Mouse (Mus musculus) embryo, embryonic 10 days (tissue): Measurements from ENCODE around the gene Cfap61.

ENCODE experiments used
- DNase-seq: peaks from one replicate; pipeline ENCODE4 v3.0.0-alpha.2; 2015; ENCODE audit warnings: low spot score

Gene Cfap61

DNA sequence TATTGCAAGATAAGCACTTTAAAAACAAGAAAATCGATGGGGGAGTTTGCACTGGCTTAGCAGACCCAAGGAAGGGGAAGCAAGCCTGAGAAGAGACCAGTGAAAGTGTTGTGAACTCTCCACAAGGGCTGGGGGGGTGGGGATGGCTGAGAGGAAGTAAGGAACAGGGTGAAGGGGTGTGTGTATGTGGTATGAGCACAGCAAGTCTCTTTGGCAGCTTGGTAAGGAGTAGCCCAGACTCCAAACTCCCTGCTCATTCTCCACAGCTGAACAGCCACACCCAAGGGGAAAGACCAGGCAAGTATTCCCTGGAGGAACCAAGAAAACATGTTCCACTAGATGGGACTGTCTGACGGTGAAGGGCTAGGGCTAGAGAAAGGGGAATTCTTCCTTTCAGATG is 76.2 kb downstream of the Cfap61 start:
- DNase-seq, result no peak

DNA sequence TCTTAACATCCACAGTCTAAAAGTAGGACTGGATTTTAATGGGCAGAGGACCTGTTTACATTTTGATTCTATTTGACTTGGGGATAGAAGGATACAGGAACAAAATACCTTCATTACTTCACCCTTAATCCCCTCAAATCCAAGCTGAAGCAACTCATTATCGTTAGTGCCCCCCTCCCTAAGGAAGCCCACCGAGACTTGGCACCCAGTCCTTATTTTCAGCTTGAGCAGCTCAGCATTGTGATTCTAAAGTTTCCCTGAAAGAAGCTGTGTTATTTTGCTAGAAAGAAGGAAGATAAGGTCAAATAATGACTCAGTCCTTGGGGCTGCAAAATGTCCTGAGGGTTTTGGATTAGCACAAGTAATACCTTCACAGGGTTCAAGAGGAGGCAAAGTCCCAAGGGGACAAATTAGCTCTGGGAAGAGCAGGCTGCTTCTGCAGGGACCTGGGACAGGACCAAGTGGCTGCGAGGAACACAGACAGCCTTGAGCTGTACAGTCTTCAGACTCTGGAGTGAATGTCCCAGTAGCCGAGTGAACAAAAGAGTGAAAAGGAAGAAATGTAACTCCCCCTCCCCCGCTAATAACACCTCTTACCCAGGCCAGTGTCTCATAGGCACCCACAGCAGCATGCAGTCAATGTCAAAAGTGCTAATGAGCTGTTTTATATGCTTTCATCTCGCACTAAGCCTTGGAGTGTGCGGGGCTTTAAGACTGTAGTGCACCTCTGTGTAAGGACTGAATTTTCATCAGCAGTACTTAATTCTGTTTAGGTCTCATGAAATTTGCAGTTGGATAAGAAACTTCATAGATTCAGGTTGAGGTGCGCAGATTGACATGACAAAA is 81.0 kb downstream of the Cfap61 start:
- no peak for DNase-seq

DNA sequence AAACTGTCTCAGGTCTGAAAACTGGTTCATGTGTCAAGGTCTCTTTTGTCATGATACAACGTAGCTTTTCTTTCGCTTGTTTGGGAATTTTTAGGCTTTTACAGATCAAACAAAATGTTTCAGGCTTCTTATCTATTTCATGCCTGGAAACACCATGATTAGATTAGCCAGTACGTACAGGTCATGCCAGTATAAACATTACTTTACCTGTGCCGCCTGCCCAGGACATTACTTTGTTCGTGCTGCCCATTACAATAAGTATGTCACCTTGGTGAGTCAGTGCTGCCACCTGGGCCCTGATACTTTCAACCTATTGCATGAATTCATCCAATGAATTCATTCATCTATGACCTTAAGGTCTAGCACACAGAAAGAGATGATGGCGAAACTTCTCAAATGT is 88.3 kb downstream of the Cfap61 start:
- no peak for DNase-seq

DNA sequence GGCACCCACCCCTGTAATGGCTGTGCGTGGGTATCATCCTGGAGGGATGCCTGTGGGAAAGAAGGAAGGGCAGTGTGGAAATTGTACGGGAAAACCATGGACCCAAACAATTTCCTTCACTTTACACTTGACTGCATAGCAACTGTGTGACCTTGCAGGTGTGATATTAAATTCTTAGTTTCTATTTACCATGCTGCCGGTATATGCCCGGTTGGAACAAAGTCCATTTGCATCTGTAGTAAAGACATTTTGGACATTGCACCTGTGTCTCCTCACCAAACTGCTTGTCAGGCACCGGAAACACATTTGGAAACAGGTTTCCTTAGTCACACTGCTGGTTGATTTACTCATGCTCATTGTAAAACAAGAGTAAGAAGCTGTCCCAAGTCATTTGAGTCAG is 109.1 kb downstream of the Cfap61 start:
- DNase-seq, result no peak

DNA sequence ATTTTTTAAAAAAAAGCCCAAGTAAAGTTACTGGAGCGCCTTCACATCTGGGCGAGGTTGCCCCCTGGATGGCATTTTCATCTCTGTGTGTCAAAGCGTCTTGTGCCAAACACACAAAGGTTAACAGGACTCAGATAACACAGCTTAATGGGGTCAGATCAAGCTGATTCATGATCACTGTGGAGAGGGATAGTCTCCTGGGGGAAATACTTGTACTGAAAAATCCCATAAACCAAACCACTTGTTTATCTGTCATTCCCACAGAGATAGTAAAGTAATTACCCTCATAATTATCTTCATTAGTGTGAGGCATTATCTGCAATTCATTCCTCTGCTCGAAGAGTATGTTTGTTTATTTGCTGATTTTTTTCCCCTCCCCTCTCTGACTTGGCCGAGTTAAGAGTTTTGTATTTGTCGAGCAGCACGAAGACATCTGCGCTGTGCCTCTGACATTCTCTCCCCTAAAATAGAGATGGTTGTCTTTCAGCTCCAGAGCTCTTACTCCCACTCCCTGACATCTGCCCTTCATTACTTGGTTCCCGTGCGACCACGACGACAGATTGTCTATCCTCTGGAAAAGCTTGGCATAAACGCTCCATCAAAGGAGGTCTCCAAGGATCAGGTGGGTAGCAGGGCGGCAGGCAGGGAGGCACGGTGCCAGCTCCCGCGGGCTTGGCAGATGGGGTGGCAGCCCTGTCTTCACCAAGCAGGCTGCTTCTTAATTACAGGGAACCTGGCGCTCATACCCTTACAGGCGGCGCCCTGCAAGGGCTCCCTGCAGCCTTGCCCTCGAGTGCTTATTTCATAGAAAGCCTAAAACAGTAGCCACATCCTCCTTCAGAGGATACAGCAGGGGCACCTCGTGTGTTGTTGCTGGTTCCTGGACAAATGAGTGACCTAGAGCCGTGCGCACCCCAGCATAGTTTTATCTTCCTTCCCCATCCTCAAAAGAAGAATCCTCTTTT is 110.6 kb downstream of the Cfap61 start:
- peak; percentile 34 for DNase-seq

DNA sequence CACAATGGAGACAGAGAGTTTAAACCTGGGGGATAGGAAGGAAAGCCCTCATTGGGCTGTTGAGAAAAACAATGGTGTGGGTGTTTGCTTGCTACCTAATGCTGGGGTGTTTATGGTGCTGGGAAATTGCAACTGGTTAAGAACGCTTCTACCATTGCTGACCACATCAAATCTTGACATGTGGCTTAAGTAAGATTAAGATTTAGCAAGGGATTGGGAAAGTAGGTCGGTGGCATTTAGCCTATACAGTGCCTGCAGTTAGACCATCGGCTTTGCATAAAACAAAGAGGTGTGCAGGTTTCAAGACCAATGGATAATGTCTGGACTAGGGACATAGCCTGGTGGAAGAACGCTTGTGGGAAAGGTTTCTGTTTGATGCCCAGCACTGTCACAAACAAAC is 113.1 kb downstream of the Cfap61 start:
- DNase-seq, result no peak

DNA sequence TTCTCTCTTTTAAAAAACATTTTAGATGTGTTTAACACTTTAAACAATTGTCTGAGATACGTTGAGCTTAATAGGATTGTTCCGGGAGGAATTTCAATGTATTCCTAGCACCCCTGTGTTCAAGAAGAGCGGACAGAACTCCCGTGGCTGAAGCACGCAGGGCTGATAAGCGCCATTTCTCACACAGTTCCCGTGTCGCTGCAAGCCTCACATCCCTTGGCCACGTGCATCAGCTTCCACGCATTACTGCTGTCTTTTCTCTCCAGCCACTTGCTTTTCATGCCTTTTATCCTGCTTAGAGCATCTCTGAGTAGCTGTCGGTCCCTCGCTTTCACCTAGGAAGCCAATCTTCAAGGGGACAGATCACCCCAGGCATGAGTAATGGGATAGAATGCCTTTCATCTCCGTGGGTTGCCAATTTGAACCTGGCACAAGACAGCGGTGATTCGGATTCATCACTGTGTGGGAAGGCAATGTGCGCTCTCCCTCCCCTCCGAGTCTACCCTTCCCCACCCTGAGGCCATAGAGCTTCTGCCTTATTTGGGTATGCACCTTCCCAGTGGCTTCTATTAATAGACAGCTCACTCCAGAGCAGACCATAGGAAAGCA is 113.7 kb downstream of the Cfap61 start:
- no peak for DNase-seq

DNA sequence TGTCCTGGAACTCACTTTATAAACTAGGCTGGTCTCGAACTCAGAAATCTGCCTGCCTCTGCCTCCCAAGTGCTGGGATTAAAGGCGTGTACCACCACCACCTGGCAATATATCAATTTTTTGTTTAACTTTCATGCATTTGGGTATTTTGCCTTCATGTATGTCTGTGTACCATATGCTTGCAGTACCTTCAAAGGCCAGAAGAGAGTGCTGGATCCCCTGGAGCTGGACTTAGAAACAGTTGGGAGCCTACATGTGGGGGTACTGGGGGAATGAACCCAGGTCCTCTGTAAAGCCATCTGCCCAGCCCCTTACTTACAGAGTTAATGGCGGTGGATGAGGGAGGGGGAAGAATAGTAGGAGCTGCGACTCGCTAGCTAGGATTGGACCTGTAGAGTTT is 114.8 kb downstream of the Cfap61 start:
- no peak for DNase-seq

DNA sequence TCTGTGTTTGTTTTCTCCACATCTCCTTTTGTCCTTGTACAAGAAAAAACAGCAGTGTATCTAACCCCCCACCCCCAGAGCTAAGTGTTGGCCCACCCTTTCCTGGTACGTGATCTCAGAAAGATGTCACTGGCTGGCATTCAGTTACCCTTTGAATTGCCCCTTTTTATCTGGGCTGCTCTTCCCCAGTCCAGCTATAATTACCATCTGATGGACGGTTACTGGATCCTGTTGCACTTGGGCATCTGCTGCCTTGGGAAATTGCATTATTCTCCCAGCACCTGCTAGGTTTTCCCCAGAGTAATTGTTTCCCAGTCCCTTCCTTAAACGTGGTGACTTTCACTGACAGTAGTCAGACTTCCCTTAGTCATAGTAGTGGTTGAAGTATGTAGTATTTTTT is 115.5 kb downstream of the Cfap61 start:
- DNase-seq, result no peak

DNA sequence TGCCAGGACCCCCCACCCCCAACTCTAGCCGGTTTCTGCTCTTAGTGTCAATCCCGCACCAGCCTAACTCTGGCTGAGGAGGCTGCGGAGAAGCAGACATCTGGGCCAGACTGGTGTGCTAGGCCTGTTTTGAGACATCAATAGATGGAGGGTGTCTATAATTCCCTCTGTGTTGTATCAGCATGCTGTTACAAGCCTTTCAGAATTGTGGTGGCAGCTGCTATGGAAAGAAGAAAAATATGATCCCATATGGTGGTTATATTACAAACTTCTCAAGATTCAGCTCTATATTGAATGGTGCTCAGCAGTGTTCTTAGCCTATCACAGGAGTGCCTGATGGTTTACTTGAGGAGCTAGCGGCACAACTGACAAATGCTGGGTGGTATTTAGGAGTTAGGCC is 116.8 kb downstream of the Cfap61 start:
- DNase-seq, result no peak

DNA sequence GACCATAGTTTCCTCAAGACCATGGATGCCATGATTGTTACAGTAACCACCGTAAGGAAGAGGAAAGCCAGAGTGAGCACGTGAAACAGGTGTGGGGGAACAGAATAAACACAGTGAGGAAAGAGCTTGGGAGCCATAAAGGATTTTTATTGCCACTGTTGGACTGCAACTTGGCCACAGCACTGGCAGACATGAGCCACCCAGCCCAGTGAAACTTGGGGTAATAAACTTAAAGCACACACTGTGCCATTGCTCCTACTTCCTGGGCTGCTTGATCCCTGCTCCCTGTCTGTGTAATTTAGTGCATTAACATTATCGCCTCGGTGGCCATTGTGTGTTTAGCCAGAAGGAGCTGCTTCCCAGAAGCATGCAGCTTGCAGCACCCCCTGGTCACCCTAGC is 122.5 kb downstream of the Cfap61 start:
- DNase-seq, result no peak

DNA sequence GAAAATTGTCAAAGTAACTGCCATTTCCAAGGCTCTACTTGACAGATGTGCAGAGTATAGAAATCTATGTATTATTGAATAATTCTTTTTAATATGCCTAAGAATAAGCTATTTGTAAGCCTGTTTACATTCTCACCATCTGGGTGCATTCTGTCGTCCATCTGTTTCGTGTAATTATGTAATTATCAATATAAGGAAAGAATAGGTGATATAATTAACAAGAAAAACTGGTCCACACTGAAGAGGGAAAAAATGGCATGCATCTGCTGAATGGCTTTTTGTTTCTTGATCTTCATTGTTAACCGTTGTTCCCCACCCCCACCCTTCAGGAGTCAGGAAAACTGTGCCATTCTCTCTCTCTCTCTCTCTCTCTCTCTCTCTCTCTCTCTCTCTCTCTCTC is 124.2 kb downstream of the Cfap61 start:
- DNase-seq, result no peak

DNA sequence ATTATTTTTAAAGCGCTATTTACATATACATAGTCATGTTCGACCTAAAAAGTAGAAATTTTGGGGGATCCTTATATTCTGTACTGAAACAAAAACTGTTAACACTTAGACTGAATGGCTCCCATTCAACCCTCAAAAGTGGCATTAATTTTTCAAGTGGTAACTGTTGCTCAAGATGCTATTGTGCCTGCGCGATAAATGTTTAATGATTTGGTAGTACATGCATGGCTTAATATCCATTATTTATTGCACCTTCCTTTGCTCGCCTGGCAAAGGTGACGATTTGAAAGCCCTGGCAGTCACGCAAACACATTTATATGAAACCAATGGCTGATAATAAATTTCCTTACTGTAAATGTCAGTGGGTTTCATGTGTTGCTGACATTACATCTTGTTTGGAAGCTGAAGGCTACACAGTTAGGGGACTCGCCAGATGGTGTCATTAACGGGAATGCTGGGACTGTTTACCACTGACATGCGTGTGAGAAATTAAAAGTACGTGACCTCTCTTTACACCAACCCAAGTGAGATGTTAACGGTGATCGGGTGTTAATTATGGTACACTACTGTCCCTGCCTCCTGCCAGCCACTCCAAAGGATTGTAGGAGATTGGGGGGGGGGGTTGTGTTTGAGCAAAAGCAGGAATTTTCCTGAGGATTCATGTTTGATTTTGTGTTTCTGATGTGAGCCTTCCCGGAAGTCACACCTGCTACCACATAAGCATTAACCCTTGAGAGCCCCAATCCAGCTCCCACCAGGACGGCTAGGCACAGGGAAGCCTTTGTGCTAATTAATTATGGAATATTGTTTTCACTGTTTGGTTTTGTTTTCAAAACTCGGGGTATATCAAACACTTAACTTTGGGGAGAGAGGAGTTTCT is 127.1 kb downstream of the Cfap61 start:
- no peak for DNase-seq

DNA sequence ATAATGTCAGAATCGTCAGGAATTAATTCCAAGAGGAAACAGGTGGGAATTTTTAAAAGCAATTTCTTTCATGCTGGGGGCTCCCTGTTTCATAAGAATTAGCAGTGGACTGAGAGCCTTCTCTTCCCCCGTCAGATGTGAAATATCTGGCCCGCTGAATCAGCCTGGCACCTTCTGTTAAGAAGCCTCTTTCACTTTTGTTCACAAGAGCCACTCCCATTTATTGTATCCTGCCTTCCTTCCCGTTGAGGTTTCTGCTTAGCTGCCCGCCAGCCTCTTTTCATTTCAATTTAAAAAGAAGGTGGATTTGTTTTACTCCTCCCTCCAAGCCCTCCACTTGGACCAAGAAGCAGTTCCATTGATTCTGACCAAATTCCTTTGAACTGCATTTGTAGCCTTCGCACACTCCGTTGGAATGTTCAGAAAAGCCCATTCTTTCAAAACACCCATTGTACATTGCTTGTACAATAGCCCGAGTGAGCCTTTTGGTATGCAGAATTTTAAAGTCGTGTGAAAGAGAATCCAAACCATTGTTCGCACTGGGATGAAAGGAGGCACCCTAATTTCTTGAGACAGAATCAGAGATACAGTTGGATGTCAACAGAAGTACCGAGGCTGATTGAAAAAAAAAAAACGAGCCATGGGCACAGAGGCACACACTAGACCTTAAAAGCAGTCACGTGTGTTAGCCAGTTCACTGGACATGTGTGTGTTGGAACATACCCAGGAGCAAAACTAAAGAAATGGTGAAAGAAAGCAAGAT is 127.9 kb downstream of the Cfap61 start:
- DNase-seq, result peak; percentile 73

DNA sequence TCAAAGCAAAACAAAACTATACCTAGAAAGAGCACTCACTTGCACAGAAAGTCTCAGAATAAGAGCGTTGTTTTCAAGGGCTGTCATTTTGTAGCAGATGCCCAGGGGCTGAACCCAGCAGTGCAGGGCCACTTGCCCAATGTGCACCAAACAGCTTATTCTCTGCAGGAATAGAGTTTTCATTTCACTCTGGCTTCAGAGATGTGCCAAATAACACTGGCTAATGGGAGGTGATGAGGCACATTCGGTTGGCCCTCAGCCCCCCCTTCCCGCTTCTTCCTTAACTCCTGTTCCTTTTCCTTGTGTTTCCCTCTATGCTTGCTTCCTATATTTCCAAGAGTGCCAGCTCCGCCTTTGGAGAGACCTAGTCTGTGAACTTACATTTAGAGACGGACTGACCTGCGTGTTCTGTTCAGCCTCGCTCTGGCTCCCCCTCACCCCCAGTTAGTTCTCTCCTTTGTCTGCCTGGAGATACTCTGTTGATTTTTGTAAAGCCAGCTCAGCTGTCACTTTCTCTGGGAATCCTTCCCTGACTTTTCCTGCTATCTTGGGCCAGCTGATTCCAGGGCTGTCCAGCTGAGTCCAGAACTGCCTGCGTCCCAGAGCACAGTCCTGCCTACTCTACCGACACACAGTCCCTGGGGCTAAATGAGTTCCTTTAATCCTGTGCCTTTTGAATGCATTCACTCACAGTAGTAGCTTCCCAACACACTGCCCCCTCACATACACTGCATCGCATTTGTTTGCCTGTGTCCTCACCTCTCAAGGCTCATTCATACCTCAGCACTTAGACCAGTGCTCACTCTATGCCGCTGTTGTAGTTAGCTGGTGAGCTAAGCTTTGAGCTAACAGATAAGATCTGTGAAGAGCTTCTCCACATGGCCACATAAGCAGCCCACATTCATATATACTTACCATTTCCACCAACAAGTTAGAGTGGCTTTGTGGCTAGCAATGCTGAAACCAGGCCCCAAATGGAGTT is 128.8 kb downstream of the Cfap61 start:
- no peak for DNase-seq

DNA sequence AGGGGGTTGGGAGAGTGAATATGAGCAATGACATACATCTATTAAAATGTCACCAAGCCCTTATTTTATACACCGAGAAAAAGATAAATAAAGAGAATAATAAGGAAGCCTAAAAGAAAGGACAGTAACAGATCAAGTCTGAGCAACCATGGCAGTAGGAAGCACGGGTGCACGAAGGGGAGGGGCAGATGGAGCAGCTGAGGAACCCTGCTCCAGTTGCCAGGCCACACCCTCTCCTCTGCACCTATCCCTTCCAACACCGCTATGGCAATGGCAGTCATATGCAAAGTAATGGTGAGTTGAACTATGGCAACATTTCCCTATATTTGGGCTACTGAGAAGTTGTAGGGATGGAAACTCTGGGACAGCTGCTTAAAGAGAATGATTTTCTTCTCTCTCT is 132.8 kb downstream of the Cfap61 start:
- DNase-seq, result no peak

DNA sequence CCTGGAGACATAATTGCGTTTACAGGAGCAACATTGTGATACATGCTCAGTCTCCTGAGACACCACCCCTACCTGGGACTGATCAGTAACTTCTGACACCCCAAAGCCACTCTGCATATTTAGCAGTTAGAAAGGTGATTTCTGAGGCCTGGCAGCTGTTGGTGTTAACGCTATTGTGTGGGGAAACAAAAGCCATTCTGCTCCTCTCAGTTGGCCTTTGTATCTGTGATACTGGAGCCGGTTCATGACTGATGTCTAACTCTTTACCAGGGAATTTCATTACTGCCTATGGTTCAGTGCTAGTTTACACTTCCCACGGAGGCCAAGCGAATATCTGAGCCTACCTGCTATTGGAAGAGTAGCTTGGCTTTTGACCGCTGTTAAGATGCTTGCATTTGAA is 138.7 kb downstream of the Cfap61 start:
- peak; percentile 65 for DNase-seq

DNA sequence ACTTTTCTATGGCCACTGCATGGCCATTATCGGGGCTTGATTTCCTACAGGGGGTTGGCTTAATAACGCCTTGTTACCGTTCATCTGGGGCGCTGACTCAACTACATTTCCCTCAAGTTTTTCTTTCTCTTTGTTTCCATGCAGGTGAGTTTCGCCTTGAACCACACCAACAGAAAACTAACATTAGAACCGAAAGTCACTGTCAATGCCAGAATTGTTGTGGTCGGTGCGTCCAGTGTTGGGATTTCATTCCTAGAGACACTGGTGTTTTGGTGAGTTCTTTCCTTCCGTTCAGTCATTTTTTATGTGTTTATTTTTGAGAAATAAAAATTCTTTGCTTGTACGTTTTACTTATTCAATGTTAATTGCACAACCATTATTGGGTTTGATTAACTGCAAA is 142.5 kb downstream of the Cfap61 start:
- DNase-seq, result no peak

DNA sequence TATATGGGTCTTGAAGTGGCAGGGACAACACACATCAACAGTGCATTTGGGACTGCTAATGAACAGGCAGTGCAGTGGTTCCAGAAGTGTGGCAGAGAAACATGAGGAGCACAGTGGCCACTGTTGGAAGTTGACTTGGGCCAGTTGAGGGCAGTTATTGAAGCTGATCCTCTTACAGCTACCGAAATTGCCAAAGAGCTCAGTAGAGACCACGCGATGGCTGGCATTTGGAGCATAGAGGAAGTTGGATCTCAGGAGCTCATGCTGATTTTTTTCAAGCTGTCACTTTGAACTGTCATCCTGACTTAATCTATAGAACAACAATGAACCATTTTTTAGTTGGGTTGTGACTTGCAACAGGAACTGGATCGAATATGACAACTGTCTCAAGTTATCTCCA is 145.7 kb downstream of the Cfap61 start:
- no peak for DNase-seq
